12 mouse cellular contexts compared by ENCODE assay signal in the genomic region with DNA sequence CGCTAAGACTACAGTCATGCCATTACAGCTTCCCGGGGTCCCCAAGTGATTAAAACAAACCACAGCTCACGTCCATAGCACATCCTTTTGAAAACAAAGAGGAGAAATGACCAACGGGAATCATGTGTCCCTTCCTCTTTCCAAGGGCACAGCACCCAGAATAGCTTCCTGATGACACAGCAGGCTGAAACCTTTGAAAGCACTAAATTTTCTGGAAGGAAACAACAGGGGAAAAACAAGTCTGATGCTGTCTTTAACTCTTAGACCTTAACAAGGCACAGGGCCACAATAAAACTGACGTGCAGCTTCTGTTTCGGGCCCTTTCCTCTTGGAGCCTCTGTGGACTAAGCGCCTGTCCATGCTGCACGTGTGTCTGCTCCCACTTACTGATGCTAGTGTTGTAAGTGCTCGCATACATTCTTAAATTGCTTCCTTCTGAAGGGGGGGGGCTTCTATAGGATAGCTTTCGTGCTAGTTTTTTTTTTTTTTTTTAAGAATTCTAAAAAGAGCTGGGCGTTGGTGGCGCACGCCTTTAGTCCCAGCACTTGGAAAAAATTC. TPM values are rescaled to one million over a fixed set of nuclear protein-coding genes. Genes with fewer than 3 reads are reported as not detected.
DNase-seq lines count a peak whose midpoint lies in the region; ATAC-seq and TF ChIP-seq lines count a peak whose summit lies in the region.
"Had no signal": no experiment of that assay in that cellular context is flagged by ENCODE, and none has a peak within 500 bp of the region (broad histone marks: within the 10 kb centered on the region; RNA-seq: fewer than 3 reads in every experiment).

No protein-coding gene starts in this region.

- DNase-seq in gastrocnemius, adult 2 months = no peak
- DNase-seq in gastrocnemius, adult 8-10 months (ENCODE audit: low spot score in 2 of 2) = no peak
- DNase-seq in neural tube, embryonic 10.5 days (ENCODE audit: extremely low spot score, low spot score) = no peak
- peak; percentile 53 to 71 for DNase-seq in heart, adult 9 months (ENCODE audit: low spot score in 2 of 2)
- no peak for DNase-seq in cerebellum, adult 18-20 months

- no peaks in the 10 kb centered on the region for H3K27me3 ChIP-seq in neural tube, embryonic 13.5 days
- H3K27me3 ChIP-seq in myocyte (ENCODE audit: control insufficient read depth, insufficient read depth, insufficient read length) = no peaks in the 10 kb centered on the region

- peaks cover 10% of the 10 kb centered on the region for H3K4me1 ChIP-seq in neural tube, embryonic 13.5 days (replicated peaks)

- TF ChIP-seq CTCF in gastrocnemius, adult 2 months (IDR thresholded peaks at IDR 0.05) = no peak

- H3K4me3 ChIP-seq in gastrocnemius, adult 2 months = peak overlapping the region; percentile 14; the same call in 1 of the 2 replicates
- no peak overlapping the region for H3K4me3 ChIP-seq in neural tube, embryonic 13.5 days
- no peak overlapping the region for H3K4me3 ChIP-seq in myocyte

- H3K27ac ChIP-seq in gastrocnemius, adult 2 months = peak overlapping the region; percentile 83
- peak overlapping the region; percentile 46; the same call in 1 of the 2 replicates for H3K27ac ChIP-seq in neural tube, embryonic 13.5 days (replicated peaks)

- 79% methylated on average over 13 of the region's 13 CpGs for WGBS in neural tube, embryonic 13.5 days

- no peaks in the 10 kb centered on the region for H3K9me3 ChIP-seq in neural tube, embryonic 13.5 days

- no peak overlapping the region for H3K9ac ChIP-seq in neural tube, embryonic 13.5 days

- peaks cover 39% of the 10 kb centered on the region for H3K36me3 ChIP-seq in neural tube, embryonic 13.5 days
- H3K36me3 ChIP-seq in myocyte (ENCODE audit: control insufficient read depth, insufficient read depth) = peaks cover 10% of the 10 kb centered on the region

- H3K4me2 ChIP-seq in neural tube, embryonic 13.5 days = no peak overlapping the region
- H3K4me2 ChIP-seq in myocyte (ENCODE audit: low read depth) = peak overlapping the region; percentile 27

- TF ChIP-seq POLR2A in myocyte (IDR thresholded peaks at IDR 0.05; ENCODE audit: insufficient read length, low read depth) = no peak

- H3K79me2 ChIP-seq in myocyte (ENCODE audit: control insufficient read depth, insufficient read depth) = peaks cover 25% of the 10 kb centered on the region

- intact Hi-C loops in gastrocnemius, adult 2 months (cut with DNase I) = no loop called here

- H3ac ChIP-seq in myocyte (ENCODE audit: control insufficient read depth, insufficient read length) = no peak overlapping the region

- no peak for ATAC-seq in neural tube, embryonic 13.5 days (ENCODE audit: low read depth)
- ATAC-seq in CD4-positive, CD25-positive, alpha-beta regulatory T cell, adult 4 months = no peak

TF ChIP-seq in myocyte, 11 proteins besides CTCF, POLR2A, EP300 and RAD21:
- TF ChIP-seq MAX (IDR thresholded peaks at IDR 0.05; ENCODE audit: low read depth) (no peak), MYOG (IDR thresholded peaks at IDR 0.05; ENCODE audit: control insufficient read depth in 1 of 3, insufficient read depth in 1 of 3, insufficient read length in 2 of 3, low read depth in 2 of 3) (no peak), POLR2AphosphoS2 (IDR thresholded peaks at IDR 0.05; ENCODE audit: insufficient read length, low read depth) (no peak), USF1 (IDR thresholded peaks at IDR 0.05; ENCODE audit: low read depth) (no peak)

RNA-seq across cellular contexts. Expression of gene Fyttd1, which starts 23.7 kb away (rescaled TPM):
- 10 to 100 TPM; 95.0 to 95.1 TPM for total RNA-seq in gastrocnemius, adult 2 months (2021)
- total RNA-seq in gastrocnemius, adult 8-10 months (2022) = 100 to 1,000 TPM; 107 to 123 (median 116) TPM
- polyA plus RNA-seq in neural tube, embryonic 13.5 days (2015; fragmentation: Nextera tagmentation; extraction: Ambion mirVana) = 100 and 112 TPM in 2 replicates
- polyA plus RNA-seq in myocyte (2012; fragmentation: generic; extraction: Trizol) = 39.8 TPM
- polyA plus RNA-seq in CD4-positive, CD25-positive, alpha-beta regulatory T cell, adult 4 months (2017; shearing (Covaris generic)) = 10 to 100 TPM; 64.8 to 65.3 TPM

RNA-seq across cellular contexts. Expression of gene Rubcn, which starts 24.0 kb away (rescaled TPM):
- 10 to 100 TPM; 24.0 to 28.5 TPM for total RNA-seq in gastrocnemius, adult 2 months (2021)
- total RNA-seq in gastrocnemius, adult 8-10 months (2022) = 10 to 100 TPM; 22.4 to 29.0 (median 25.9) TPM
- 27.6 and 28.3 TPM in 2 replicates for polyA plus RNA-seq in neural tube, embryonic 13.5 days (2015; fragmentation: Nextera tagmentation; extraction: Ambion mirVana)
- polyA plus RNA-seq in myocyte (2012; fragmentation: generic; extraction: Trizol) = 34.0 TPM
- polyA plus RNA-seq in CD4-positive, CD25-positive, alpha-beta regulatory T cell, adult 4 months (2017; shearing (Covaris generic)) = 10 to 100 TPM; 13.3 to 19.6 TPM

RNA-seq across cellular contexts. Expression of gene Smbd1, which starts 43.3 kb away (rescaled TPM):
- not detected for total RNA-seq in gastrocnemius, adult 2 months (2021)
- total RNA-seq in gastrocnemius, adult 8-10 months (2022) = not detected
- not detected in 2 replicates for polyA plus RNA-seq in neural tube, embryonic 13.5 days (2015; fragmentation: Nextera tagmentation; extraction: Ambion mirVana)
- not detected for polyA plus RNA-seq in myocyte (2012; fragmentation: generic; extraction: Trizol)
- polyA plus RNA-seq in CD4-positive, CD25-positive, alpha-beta regulatory T cell, adult 4 months (2017; shearing (Covaris generic)) = not detected
- total RNA-seq: midbrain, postnatal 0 days had no signal
- polyA plus RNA-seq: hindbrain, embryonic 11.5 days; limb, embryonic 11.5 days; midbrain, postnatal 0 days; testis, adult 2 months had no signal

RNA-seq across cellular contexts. Expression of gene Muc20, which starts 56.3 kb away (rescaled TPM):
- under 1 TPM; 0.33 to 0.45 TPM for total RNA-seq in gastrocnemius, adult 2 months (2021)
- under 1 TPM; 0.34 to 0.70 (median 0.42) TPM for total RNA-seq in gastrocnemius, adult 8-10 months (2022)
- polyA plus RNA-seq in neural tube, embryonic 13.5 days (2015; fragmentation: Nextera tagmentation; extraction: Ambion mirVana) = not detected in 2 replicates
- 0.01 TPM for polyA plus RNA-seq in myocyte (2012; fragmentation: generic; extraction: Trizol)
- polyA plus RNA-seq in CD4-positive, CD25-positive, alpha-beta regulatory T cell, adult 4 months (2017; shearing (Covaris generic)) = under 1 TPM in 1 of 2 experiments, not detected in 1; 0.61 TPM
- polyA plus RNA-seq: hindbrain, embryonic 11.5 days; limb, embryonic 11.5 days; midbrain, postnatal 0 days had no signal

Comparison
In these comparisons a context has a peak if more than half of its experiments do, and no peak if none do; other contexts are left out.
1. DNase-seq: peak in heart, adult 9 months (2 of 2); none in gastrocnemius, adult 2 months (single experiment), gastrocnemius, adult 8-10 months (0 of 2), neural tube, embryonic 10.5 days (single experiment) and cerebellum, adult 18-20 months (0 of 2).